Mouse (Mus musculus): ENCODE data around the gene Ppox.
A peak's percentile ranks its signal among the peaks of the same experiment; 100 is the strongest.

The Ppox gene

GRCm38 (mm10) chr1:171285096-171285892, 4.3 kb upstream of the Ppox start:
- no peak for DNase-seq

GRCm38 (mm10) chr1:171284491-171284890, 3.5 kb upstream of the Ppox start:
- no peak for DNase-seq

GRCm38 (mm10) chr1:171283188-171284160, 2.5 kb upstream of the Ppox start:
- DNase-seq = no peak

GRCm38 (mm10) chr1:171282086-171282805, 1.3 kb upstream of the Ppox start:
- DNase-seq = no peak

GRCm38 (mm10) chr1:171281528-171281923, 540 bp upstream of the Ppox start:
- peak; percentile 85 for DNase-seq

- DNase-seq = no peak
Measured at GRCm38 (mm10) chr1:171280250-171280915, 603 bp downstream of the Ppox start.

- no peak for DNase-seq
Measured at GRCm38 (mm10) chr1:171279721-171280120, 1.3 kb downstream of the Ppox start.

GRCm38 (mm10) chr1:171279012-171279705, 1.8 kb downstream of the Ppox start:
- peak; percentile 3 for DNase-seq

- no peak for DNase-seq
Measured at GRCm38 (mm10) chr1:171278436-171278835, 2.5 kb downstream of the Ppox start.

- DNase-seq = no peak
Measured at GRCm38 (mm10) chr1:171277736-171278135, 3.2 kb downstream of the Ppox start.

- DNase-seq = no peak
Measured at GRCm38 (mm10) chr1:171276110-171276748, 4.8 kb downstream of the Ppox start.

GRCm38 (mm10) chr1:171275144-171275734, 5.7 kb downstream of the Ppox start:
- DNase-seq = no peak

GRCm38 (mm10) chr1:171274171-171274570, 6.8 kb downstream of the Ppox start:
- no peak for DNase-seq

GRCm38 (mm10) chr1:171272086-171272485, 8.9 kb downstream of the Ppox start:
- DNase-seq = no peak

- DNase-seq = no peak
Measured at GRCm38 (mm10) chr1:171271622-171272021, 9.4 kb downstream of the Ppox start.

GRCm38 (mm10) chr1:171271196-171271595, 9.8 kb downstream of the Ppox start:
- no peak for DNase-seq

GRCm38 (mm10) chr1:171270573-171270900, 10.4 kb downstream of the Ppox start:
- no peak for DNase-seq

- peak; percentile 99 for DNase-seq
Measured at GRCm38 (mm10) chr1:171269848-171270572, 11.0 kb downstream of the Ppox start, which contains the start of gene B4galt3. Gene B4galt3, plus strand, starts transcription at chr1:171270328.

- DNase-seq = no peak
Measured at GRCm38 (mm10) chr1:171268341-171268740, 12.6 kb downstream of the Ppox start.
